In the genomic region with DNA sequence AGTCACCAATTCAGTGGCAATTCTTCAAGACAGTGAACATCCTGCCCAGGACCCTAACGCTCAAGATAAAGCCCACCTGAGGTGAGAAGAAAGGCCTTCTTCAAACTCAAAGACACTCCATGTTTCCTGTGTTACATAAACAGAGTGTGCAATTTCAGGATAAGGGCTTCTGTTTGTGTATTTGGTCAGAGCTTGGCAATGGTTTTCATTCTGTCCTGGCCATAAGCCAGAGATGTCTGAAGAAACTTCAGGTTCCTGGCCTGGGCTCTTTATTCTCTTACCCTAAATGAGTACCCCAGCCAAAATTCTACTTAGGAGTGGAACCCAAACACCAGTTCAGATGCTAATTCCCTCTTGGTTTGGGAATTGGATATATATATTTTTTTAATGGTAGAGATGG, we compare ENCODE assay signal across 20 mouse cellular contexts.
DNase-seq lines count a peak whose midpoint lies in the region; ATAC-seq and TF ChIP-seq lines count a peak whose summit lies in the region.
"Had no signal": no experiment of that assay in that cellular context is flagged by ENCODE, and none has a peak within 500 bp of the region (broad histone marks: within the 10 kb centered on the region; RNA-seq: fewer than 3 reads in every experiment).

No protein-coding gene starts in this region.

- no peaks in the 10 kb centered on the region for H3K27me3 ChIP-seq in heart, embryonic 11.5 days (ENCODE audit: control insufficient read depth, insufficient read depth, low read length)
- H3K27me3 ChIP-seq in liver, adult 2 months (ENCODE audit: control insufficient read depth, insufficient read depth, low read length) = no peaks in the 10 kb centered on the region
- no peaks in the 10 kb centered on the region for H3K27me3 ChIP-seq in intestine, embryonic 16.5 days (replicated peaks; ENCODE audit: control insufficient read depth, insufficient read depth, low read length)
- H3K27me3 ChIP-seq: forebrain, embryonic 13.5 days; limb, embryonic 12.5 days had no signal

- no peak overlapping the region for H3K27ac ChIP-seq in heart, embryonic 11.5 days (ENCODE audit: low read depth, low read length)
- no peak overlapping the region for H3K27ac ChIP-seq in liver, adult 2 months (replicated peaks; ENCODE audit: insufficient read depth, low read depth, low read length)
- H3K27ac ChIP-seq in intestine, embryonic 16.5 days (ENCODE audit: low read length) = no peak overlapping the region
- H3K27ac ChIP-seq: forebrain, embryonic 13.5 days; limb, embryonic 12.5 days; liver, embryonic 14.5 days; macrophage; midbrain, embryonic 10.5 days had no signal

- no peak for TF ChIP-seq CTCF in liver, adult 2 months (IDR thresholded peaks at IDR 0.05; ENCODE audit: low read depth, low read length)

- H3K4me3 ChIP-seq in heart, embryonic 11.5 days (ENCODE audit: low read depth, low read length) = no peak overlapping the region
- H3K4me3 ChIP-seq in liver, adult 2 months (ENCODE audit: insufficient read depth, low read depth, low read length) = no peak overlapping the region
- no peak overlapping the region for H3K4me3 ChIP-seq in intestine, embryonic 16.5 days (ENCODE audit: low read length)
- H3K4me3 ChIP-seq: forebrain, embryonic 13.5 days; limb, embryonic 12.5 days; midbrain, embryonic 10.5 days had no signal

- no peaks in the 10 kb centered on the region for H3K36me3 ChIP-seq in heart, embryonic 11.5 days (ENCODE audit: control insufficient read depth, insufficient read depth, low read length)
- no peaks in the 10 kb centered on the region for H3K36me3 ChIP-seq in liver, adult 2 months (ENCODE audit: control insufficient read depth, insufficient read depth, low read length)
- H3K36me3 ChIP-seq in intestine, embryonic 16.5 days (ENCODE audit: control insufficient read depth, insufficient read depth, low read length) = no peaks in the 10 kb centered on the region
- H3K36me3 ChIP-seq: limb, embryonic 12.5 days; midbrain, embryonic 10.5 days had no signal

- peak; percentile 88 for DNase-seq in heart, adult 11 months
- DNase-seq in liver, adult 2 months (ENCODE audit: extremely low read depth, low read depth, low spot score) = peak; percentile 82
- no peak for DNase-seq in liver
- DNase-seq in fibroblast of lung, adult 2 months (ENCODE audit: low read depth) = peak; percentile 11
- DNase-seq in lung, postnatal 36 days = peak; percentile 78
- DNase-seq in B cell, adult 2 months = no peak
- DNase-seq: cerebellum, adult 11 months; cerebellum, postnatal 25 days; gastrocnemius, postnatal 36 days; kidney, postnatal 4 days; right cerebral cortex, postnatal 25 days; thymus, adult 2 months had no signal

- H3K4me1 ChIP-seq in heart, embryonic 11.5 days (ENCODE audit: control insufficient read depth, insufficient read depth, low read length) = no peaks in the 10 kb centered on the region
- H3K4me1 ChIP-seq in liver, adult 2 months (ENCODE audit: control insufficient read depth, insufficient read depth, low read length) = peaks cover 1% of the 10 kb centered on the region
- no peaks in the 10 kb centered on the region for H3K4me1 ChIP-seq in intestine, embryonic 16.5 days (ENCODE audit: control insufficient read depth, insufficient read depth, low read length)
- H3K4me1 ChIP-seq: forebrain, embryonic 13.5 days; limb, embryonic 12.5 days had no signal

- no peak for TF ChIP-seq POLR2A in liver, adult 2 months (IDR thresholded peaks at IDR 0.05; ENCODE audit: extremely low read depth, insufficient read depth, low read length)

- H3K9ac ChIP-seq in heart, embryonic 11.5 days (ENCODE audit: low read depth, low read length) = no peak overlapping the region
- no peak overlapping the region for H3K9ac ChIP-seq in liver, adult 2 months (ENCODE audit: low read depth, low read length)
- H3K9ac ChIP-seq in intestine, embryonic 16.5 days (ENCODE audit: low read depth, low read length) = no peak overlapping the region
- H3K9ac ChIP-seq: forebrain, embryonic 13.5 days; limb, embryonic 12.5 days; liver, embryonic 14.5 days had no signal

- no peaks in the 10 kb centered on the region for H3K79me2 ChIP-seq in liver, adult 2 months (ENCODE audit: control insufficient read depth, insufficient read depth, low read length)

- ATAC-seq in heart, embryonic 11.5 days (replicated peaks; ENCODE audit: insufficient number of reproducible peaks, low FRiP score, low TSS enrichment) = no peak
- ATAC-seq in intestine, embryonic 16.5 days = no peak
- ATAC-seq: activated CD4-positive, CD25-positive, alpha-beta regulatory T cell, adult 4 months; forebrain, embryonic 13.5 days had no signal

- H3K4me2 ChIP-seq in heart, embryonic 11.5 days = no peak overlapping the region
- H3K4me2 ChIP-seq in intestine, embryonic 16.5 days (ENCODE audit: low read depth, low read length) = no peak overlapping the region
- H3K4me2 ChIP-seq: forebrain, embryonic 13.5 days; limb, embryonic 12.5 days had no signal

- WGBS in heart, embryonic 11.5 days (ENCODE audit: insufficient replicate concordance) = 53% methylated on average over 1 of the region's 1 CpGs
- WGBS in liver, adult 2 months = 25% methylated on average over 1 of the region's 1 CpGs
- 49% methylated on average over 1 of the region's 1 CpGs for WGBS in intestine, embryonic 16.5 days

- no peaks in the 10 kb centered on the region for H3K9me3 ChIP-seq in heart, embryonic 11.5 days (replicated peaks; ENCODE audit: control insufficient read depth, low read length)
- no peaks in the 10 kb centered on the region for H3K9me3 ChIP-seq in intestine, embryonic 16.5 days (ENCODE audit: control insufficient read depth, low read length)
- H3K9me3 ChIP-seq: forebrain, embryonic 13.5 days; limb, embryonic 12.5 days; midbrain, embryonic 10.5 days had no signal

Comparison
In these comparisons a context has a peak if more than half of its experiments do, and no peak if none do; other contexts are left out.
1. DNase-seq: peak in heart, adult 11 months (single experiment), liver, adult 2 months (single experiment), fibroblast of lung, adult 2 months (single experiment) and lung, postnatal 36 days (single experiment); none in liver (single experiment) and B cell, adult 2 months (0 of 2).